Mouse (Mus musculus) retina, adult 2 months (tissue): Measurements from ENCODE around the gene 6430628N08Rik.

Experiments used
- DNase-seq: peaks from one replicate; pipeline ENCODE4 v3.0.0-alpha.2; 2012; ENCODE audit warnings: low read depth, low spot score

The 6430628N08Rik gene

GRCm38 (mm10) chr4:115890553-115890952 is at the start of gene 6430628N08Rik:
Gene 6430628N08Rik (plus strand): TSS chr4:115890665.
- DNase-seq, result no peak

GRCm38 (mm10) chr4:115840842-115841241 is 49.6 kb upstream of the 6430628N08Rik start:
- no peak for DNase-seq

- no peak for DNase-seq
Measured at GRCm38 (mm10) chr4:115846656-115847055, 43.8 kb upstream of the 6430628N08Rik start.

GRCm38 (mm10) chr4:115847377-115847776 is 43.1 kb upstream of the 6430628N08Rik start:
- no peak for DNase-seq

- DNase-seq, result no peak
Measured at GRCm38 (mm10) chr4:115848083-115848482, 42.4 kb upstream of the 6430628N08Rik start.

- no peak for DNase-seq
Measured at GRCm38 (mm10) chr4:115848990-115849677, 41.3 kb upstream of the 6430628N08Rik start.

GRCm38 (mm10) chr4:115850111-115850510 is 40.4 kb upstream of the 6430628N08Rik start:
- no peak for DNase-seq

GRCm38 (mm10) chr4:115850631-115851030 is 39.8 kb upstream of the 6430628N08Rik start:
- DNase-seq, result no peak

GRCm38 (mm10) chr4:115851569-115851968 is 38.9 kb upstream of the 6430628N08Rik start:
- no peak for DNase-seq

- DNase-seq, result no peak
Measured at GRCm38 (mm10) chr4:115855100-115855499, 35.4 kb upstream of the 6430628N08Rik start.

GRCm38 (mm10) chr4:115855609-115856008 is 34.9 kb upstream of the 6430628N08Rik start:
- no peak for DNase-seq

- no peak for DNase-seq
Measured at GRCm38 (mm10) chr4:115856282-115856681, 34.2 kb upstream of the 6430628N08Rik start.

- DNase-seq, result no peak
Measured at GRCm38 (mm10) chr4:115857293-115857883, 33.1 kb upstream of the 6430628N08Rik start.

GRCm38 (mm10) chr4:115863352-115863751 is 27.1 kb upstream of the 6430628N08Rik start:
- DNase-seq, result no peak

GRCm38 (mm10) chr4:115863880-115864279 is 26.6 kb upstream of the 6430628N08Rik start:
- DNase-seq, result no peak

- no peak for DNase-seq
Measured at GRCm38 (mm10) chr4:115869512-115870210, 20.8 kb upstream of the 6430628N08Rik start.

- no peak for DNase-seq
Measured at GRCm38 (mm10) chr4:115873231-115873630, 17.2 kb upstream of the 6430628N08Rik start.

- DNase-seq, result no peak
Measured at GRCm38 (mm10) chr4:115878216-115878678, 12.2 kb upstream of the 6430628N08Rik start.

- DNase-seq, result no peak
Measured at GRCm38 (mm10) chr4:115878828-115879227, 11.6 kb upstream of the 6430628N08Rik start.

GRCm38 (mm10) chr4:115881183-115881582 is 9.3 kb upstream of the 6430628N08Rik start:
- DNase-seq, result no peak

GRCm38 (mm10) chr4:115882195-115882594 is 8.3 kb upstream of the 6430628N08Rik start:
- no peak for DNase-seq

GRCm38 (mm10) chr4:115884022-115884421 is 6.4 kb upstream of the 6430628N08Rik start, which contains the start of gene Kncn:
Gene Kncn (plus strand): TSS chr4:115884400.
- no peak for DNase-seq
